In the genomic region with DNA sequence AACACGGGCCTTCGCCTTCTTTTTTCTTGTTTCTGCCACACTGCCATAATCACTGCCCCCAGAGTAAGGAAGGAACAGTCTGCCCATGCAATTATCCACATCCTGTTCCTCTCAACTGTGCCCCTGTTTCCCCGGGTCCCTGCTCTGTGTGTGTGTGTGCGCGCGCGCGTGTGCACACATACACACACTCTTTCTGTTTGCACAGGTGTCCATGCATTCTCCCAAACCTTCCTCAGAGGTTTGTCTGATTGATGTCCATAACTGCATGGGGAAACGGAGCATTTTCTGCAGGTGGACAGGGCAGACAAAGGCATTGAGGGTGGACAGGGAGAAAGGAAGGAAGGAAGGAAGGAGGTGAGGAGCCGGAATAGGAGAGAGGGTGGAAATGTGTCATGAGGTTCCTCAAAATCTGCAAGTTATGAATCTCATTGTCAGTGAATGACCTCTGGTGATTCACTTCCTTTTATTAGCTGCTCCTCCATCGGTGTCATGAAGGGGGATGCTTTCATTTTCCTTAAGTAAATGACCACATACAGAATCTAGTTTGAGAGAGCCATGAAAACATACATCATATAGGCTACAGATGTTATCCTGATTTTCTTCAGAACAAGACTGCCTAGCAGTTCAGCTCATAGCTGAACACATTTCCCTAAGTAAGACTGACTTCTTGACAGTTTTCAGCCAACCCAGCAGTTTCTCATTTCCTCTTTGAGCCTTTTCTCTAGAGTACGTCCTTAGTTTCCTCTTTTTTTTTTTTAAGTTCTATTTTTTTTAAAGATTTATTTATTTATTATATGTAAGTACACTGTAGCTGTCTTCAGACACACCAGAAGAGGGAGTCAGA, we compare ENCODE assay signal across 13 mouse cellular contexts. TPM values are rescaled to one million over a fixed set of nuclear protein-coding genes. Genes with fewer than 3 reads are reported as not detected.
DNase-seq lines count a peak whose midpoint lies in the region; ATAC-seq and TF ChIP-seq lines count a peak whose summit lies in the region.
"Had no signal": no experiment of that assay in that cellular context is flagged by ENCODE, and none has a peak within 500 bp of the region (broad histone marks: within the 10 kb centered on the region; RNA-seq: fewer than 3 reads in every experiment).

No protein-coding gene starts in this region.

- no peak overlapping the region for H3K27ac ChIP-seq in heart, embryonic 11.5 days (ENCODE audit: low read depth, low read length)
- H3K27ac ChIP-seq in lung, embryonic 14.5 days (ENCODE audit: low read depth) = peak overlapping the region; percentile 31; the same call in 1 of the 2 replicates
- peak overlapping the region; percentile 98 for H3K27ac ChIP-seq in macrophage
- no peak overlapping the region for H3K27ac ChIP-seq in midbrain, embryonic 14.5 days (replicated peaks; ENCODE audit: low read depth, low read length)
- H3K27ac ChIP-seq: hindbrain, embryonic 15.5 days had no signal

- H3K4me3 ChIP-seq in heart, embryonic 11.5 days (ENCODE audit: low read depth, low read length) = no peak overlapping the region
- H3K4me3 ChIP-seq in lung, embryonic 14.5 days (ENCODE audit: low read depth, low read length) = no peak overlapping the region
- peak overlapping the region; percentile 18 for H3K4me3 ChIP-seq in macrophage (ENCODE audit: inconsistent target)
- H3K4me3 ChIP-seq in midbrain, embryonic 14.5 days (replicated peaks; ENCODE audit: low read depth, low read length) = no peak overlapping the region
- H3K4me3 ChIP-seq: erythroblast, embryonic 14.5 days; hindbrain, embryonic 15.5 days; limb, embryonic 15.5 days had no signal

- TF ChIP-seq CTCF in lung, embryonic 14.5 days (IDR thresholded peaks at IDR 0.05; ENCODE audit: low read depth) = no peak

- no peak overlapping the region for H3K9ac ChIP-seq in heart, embryonic 11.5 days (ENCODE audit: low read depth, low read length)
- no peak overlapping the region for H3K9ac ChIP-seq in lung, embryonic 14.5 days
- H3K9ac ChIP-seq in midbrain, embryonic 14.5 days (replicated peaks; ENCODE audit: low read length) = no peak overlapping the region
- H3K9ac ChIP-seq: hindbrain, embryonic 15.5 days; limb, embryonic 15.5 days had no signal

- ATAC-seq in heart, embryonic 11.5 days (replicated peaks; ENCODE audit: insufficient number of reproducible peaks, low FRiP score, low TSS enrichment) = no peak
- ATAC-seq in lung, embryonic 14.5 days (ENCODE audit: insufficient read depth) = no peak
- peak; percentile 80 for ATAC-seq in common myeloid progenitor, adult 5-6 weeks (replicated peaks; ENCODE audit: low read depth, poor library complexity, severe bottlenecking)
- no peak for ATAC-seq in midbrain, embryonic 14.5 days (ENCODE audit: low FRiP score, low TSS enrichment)

- no peaks in the 10 kb centered on the region for H3K79me2 ChIP-seq in macrophage (ENCODE audit: inconsistent target)

- no peak overlapping the region for H3K4me2 ChIP-seq in heart, embryonic 11.5 days
- no peak overlapping the region for H3K4me2 ChIP-seq in lung, embryonic 14.5 days
- H3K4me2 ChIP-seq in midbrain, embryonic 14.5 days (ENCODE audit: low read length) = no peak overlapping the region
- H3K4me2 ChIP-seq: hindbrain, embryonic 15.5 days; limb, embryonic 15.5 days had no signal

- no peaks in the 10 kb centered on the region; the same call in 1 of the 2 replicates for H3K4me1 ChIP-seq in heart, embryonic 11.5 days (ENCODE audit: control insufficient read depth, insufficient read depth, low read length)
- no peaks in the 10 kb centered on the region for H3K4me1 ChIP-seq in lung, embryonic 14.5 days (ENCODE audit: insufficient read depth)
- no peaks in the 10 kb centered on the region for H3K4me1 ChIP-seq in midbrain, embryonic 14.5 days (ENCODE audit: control insufficient read depth, insufficient read depth, low read length)
- H3K4me1 ChIP-seq: hindbrain, embryonic 15.5 days had no signal

- H3K9me3 ChIP-seq in heart, embryonic 11.5 days (replicated peaks; ENCODE audit: control insufficient read depth, low read length) = no peaks in the 10 kb centered on the region
- no peaks in the 10 kb centered on the region for H3K9me3 ChIP-seq in lung, embryonic 14.5 days (ENCODE audit: low read depth, low read length)
- no peaks in the 10 kb centered on the region for H3K9me3 ChIP-seq in midbrain, embryonic 14.5 days (ENCODE audit: control insufficient read depth, low read length)
- H3K9me3 ChIP-seq: hindbrain, embryonic 15.5 days; limb, embryonic 15.5 days had no signal

- no peaks in the 10 kb centered on the region for H3K27me3 ChIP-seq in heart, embryonic 11.5 days (ENCODE audit: control insufficient read depth, insufficient read depth, low read length)
- no peaks in the 10 kb centered on the region for H3K27me3 ChIP-seq in lung, embryonic 14.5 days (ENCODE audit: insufficient read depth, low read length)
- no peaks in the 10 kb centered on the region for H3K27me3 ChIP-seq in midbrain, embryonic 14.5 days (ENCODE audit: control insufficient read depth, insufficient read depth, low read length)
- H3K27me3 ChIP-seq: hindbrain, embryonic 15.5 days; limb, embryonic 15.5 days had no signal

- WGBS in heart, embryonic 11.5 days (ENCODE audit: insufficient replicate concordance) = 74% methylated on average over 12 of the region's 12 CpGs
- 55% methylated on average over 12 of the region's 12 CpGs for WGBS in lung, embryonic 14.5 days
- WGBS in macrophage (ENCODE audit: missing documents) = 2% methylated on average over 11 of the region's 12 CpGs
- WGBS in midbrain, embryonic 14.5 days = 88% methylated on average over 12 of the region's 12 CpGs

- peak; percentile 26 to 51 for DNase-seq in heart, adult 9 months (ENCODE audit: low spot score in 2 of 2)
- no peak for DNase-seq in lung, embryonic 14.5 days
- DNase-seq in lung, postnatal 36 days = no peak
- no peak for DNase-seq in midbrain, embryonic 14.5 days
- no peak for DNase-seq in cerebellum, postnatal 25 days
- DNase-seq: adrenal gland, postnatal 25 days; cerebellum, adult 8-10 months had no signal

- H3K36me3 ChIP-seq in heart, embryonic 11.5 days (ENCODE audit: control insufficient read depth, insufficient read depth, low read length) = no peaks in the 10 kb centered on the region
- H3K36me3 ChIP-seq in lung, embryonic 14.5 days (ENCODE audit: insufficient read depth) = no peaks in the 10 kb centered on the region
- H3K36me3 ChIP-seq in macrophage (ENCODE audit: inconsistent target) = no peaks in the 10 kb centered on the region
- H3K36me3 ChIP-seq in midbrain, embryonic 14.5 days (ENCODE audit: control insufficient read depth, insufficient read depth, low read length) = no peaks in the 10 kb centered on the region
- H3K36me3 ChIP-seq: hindbrain, embryonic 15.5 days; limb, embryonic 15.5 days had no signal

RNA-seq across cellular contexts. Expression of a gene that starts 6.7 kb away (rescaled TPM):
- polyA plus RNA-seq in heart, embryonic 11.5 days (2014; fragmentation: Nextera tagmentation; extraction: Ambion mirVana) = 0.37 and 0.66 TPM in 2 replicates
- 0.99 TPM in 2 replicates for polyA plus RNA-seq in lung, embryonic 14.5 days (2014; fragmentation: Nextera tagmentation; extraction: Ambion mirVana)
- 0.92 and 1.6 TPM in 2 replicates for total RNA-seq in common myeloid progenitor, adult 5-6 weeks (2017)
- total RNA-seq in macrophage (2018; cell fraction: chromatin; rRNA removed) = 100 to 1,000 TPM in 7 of 26 experiments, 10 to 100 TPM in 18, 1 to 10 TPM in 1; 9.6 to 345 (median 38.2) TPM
- total RNA-seq in macrophage (2018; cell fraction: cytosol; rRNA removed) = 100 to 1,000 TPM in 7 of 26 experiments, 10 to 100 TPM in 19; 41.3 to 309 (median 83.1) TPM
- 100 to 1,000 TPM in 13 of 26 experiments, 10 to 100 TPM in 13; 32.6 to 727 (median 100) TPM for total RNA-seq in macrophage (2018; cell fraction: nucleus; rRNA removed)
- polyA plus RNA-seq in macrophage (2018) = 44.2 to 693 TPM (median 52.7 TPM) in 3 replicates
- polyA plus RNA-seq in midbrain, embryonic 14.5 days (2014; fragmentation: Nextera tagmentation; extraction: Ambion mirVana) = 0.15 and 0.62 TPM in 2 replicates
- polyA plus RNA-seq: erythroblast, embryonic 14.5 days had no signal

RNA-seq across cellular contexts. Expression of a gene that starts 35.9 kb away (rescaled TPM):
- polyA plus RNA-seq in heart, embryonic 11.5 days (2014; fragmentation: Nextera tagmentation; extraction: Ambion mirVana) = 61.8 and 65.6 TPM in 2 replicates
- polyA plus RNA-seq in lung, embryonic 14.5 days (2014; fragmentation: Nextera tagmentation; extraction: Ambion mirVana) = 46.3 and 46.6 TPM in 2 replicates
- total RNA-seq in common myeloid progenitor, adult 5-6 weeks (2017) = 46.7 and 57.4 TPM in 2 replicates
- 100 to 1,000 TPM in 3 of 26 experiments, 10 to 100 TPM in 23; 14.3 to 109 (median 64.6) TPM for total RNA-seq in macrophage (2018; cell fraction: chromatin; rRNA removed)
- total RNA-seq in macrophage (2018; cell fraction: cytosol; rRNA removed) = 10 to 100 TPM in 19 of 26 experiments, 1 to 10 TPM in 7; 4.5 to 18.4 (median 13.5) TPM
- 10 to 100 TPM in 25 of 26 experiments, 1 to 10 TPM in 1; 7.4 to 72.9 (median 29.9) TPM for total RNA-seq in macrophage (2018; cell fraction: nucleus; rRNA removed)
- polyA plus RNA-seq in macrophage (2018) = 12.2 to 24.7 TPM (median 16.2 TPM) in 3 replicates
- 122 and 129 TPM in 2 replicates for polyA plus RNA-seq in midbrain, embryonic 14.5 days (2014; fragmentation: Nextera tagmentation; extraction: Ambion mirVana)

Comparison
In these comparisons a context has a peak if more than half of its experiments do, and no peak if none do; other contexts are left out.
1. DNase-seq: peak in heart, adult 9 months (2 of 2); none in lung, embryonic 14.5 days (single experiment), lung, postnatal 36 days (single experiment), midbrain, embryonic 14.5 days (single experiment) and cerebellum, postnatal 25 days (0 of 2).
2. H3K27ac ChIP-seq: peak in lung, embryonic 14.5 days (single experiment) and macrophage (single experiment); none in heart, embryonic 11.5 days (single experiment) and midbrain, embryonic 14.5 days (single experiment).
3. RNA of a gene that starts 6.7 kb away (polyA plus RNA-seq): 44.2 to 693 TPM in macrophage; 0.99 TPM in lung, embryonic 14.5 days, 0.37 to 0.66 TPM in heart, embryonic 11.5 days and 0.15 to 0.62 TPM in midbrain, embryonic 14.5 days; every median in the first group is over 10 times any median in the second.